Mouse (Mus musculus) heart, postnatal 0 days (tissue): ENCODE data around the gene Ttc19.

Experiments
- CTCF ChIP-seq: IDR thresholded peaks from 2 replicates; pipeline ENCODE4 v1.5.1; 2016; ENCODE audit warnings: antibody characterized with exemption, control low read depth, low read depth
- EP300 ChIP-seq: IDR thresholded peaks from 2 replicates; pipeline ENCODE4 v1.6.1; 2016; ENCODE audit warnings: antibody characterized with exemption, low read depth

- TF ChIP-seq CTCF (peak; percentile 75), EP300 (no peak)
Measured at GRCm38 (mm10) chr11:62278027-62278426, 3.2 kb upstream of the Ttc19 start.
